Mouse (Mus musculus) mammary gland, adult 2 months (tissue): ENCODE results near the gene H2al1d. TPM values are rescaled to one million over a fixed set of nuclear protein-coding genes. Genes with fewer than 3 reads are reported as not detected.

ENCODE experiments used
- polyA plus RNA-seq: library from polyadenylated mRNA; depleted of rRNA; stranded (reverse); fragments of >200 nt; gene quantifications from 2 replicates; pipeline ENCODE4 v1.2.3, GENCODE M21; 2012; ENCODE audit warnings: low replicate concordance; rRNA removed

The H2al1d gene
- polyA plus RNA-seq: not detected in 2 replicates

DNA sequence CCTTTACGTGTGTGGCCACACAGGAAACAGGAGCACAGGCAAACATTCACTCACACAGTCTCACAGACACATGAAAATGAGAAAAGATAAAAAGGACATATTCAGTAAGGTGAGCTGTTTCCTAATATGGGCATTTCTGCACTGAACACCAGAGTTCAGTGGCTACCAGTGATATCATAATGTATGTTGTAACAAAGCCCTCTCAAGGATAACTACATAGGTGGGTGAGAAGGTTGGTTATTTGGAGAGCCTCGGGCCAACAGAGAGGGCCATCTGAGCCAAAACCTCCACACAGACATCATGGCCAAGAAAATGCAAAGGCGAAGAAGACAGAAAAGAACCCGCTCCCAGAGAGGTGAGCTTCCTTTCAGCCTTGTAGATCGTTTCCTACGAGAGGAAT lies at the start of gene H2al1d:
Gene H2al1d, plus strand, starts transcription at position 301 of the 400 bp plus-strand sequence.

DNA sequence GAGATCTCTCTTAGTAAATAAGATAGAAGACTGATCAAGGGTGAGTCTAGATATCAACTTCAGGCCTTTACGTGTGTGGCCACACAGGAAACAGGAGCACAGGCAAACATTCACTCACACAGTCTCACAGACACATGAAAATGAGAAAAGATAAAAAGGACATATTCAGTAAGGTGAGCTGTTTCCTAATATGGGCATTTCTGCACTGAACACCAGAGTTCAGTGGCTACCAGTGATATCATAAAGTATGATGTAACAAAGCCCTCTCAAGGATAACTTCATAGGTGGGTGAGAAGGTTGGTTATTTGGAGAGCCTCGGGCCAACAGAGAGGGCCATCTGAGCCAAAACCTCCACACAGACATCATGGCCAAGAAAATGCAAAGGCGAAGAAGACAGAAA lies 9.7 kb upstream of the H2al1d start, which contains the start of gene H2al1a:
Gene H2al1a, plus strand, starts transcription at position 301 of the 400 bp plus-strand sequence.

DNA sequence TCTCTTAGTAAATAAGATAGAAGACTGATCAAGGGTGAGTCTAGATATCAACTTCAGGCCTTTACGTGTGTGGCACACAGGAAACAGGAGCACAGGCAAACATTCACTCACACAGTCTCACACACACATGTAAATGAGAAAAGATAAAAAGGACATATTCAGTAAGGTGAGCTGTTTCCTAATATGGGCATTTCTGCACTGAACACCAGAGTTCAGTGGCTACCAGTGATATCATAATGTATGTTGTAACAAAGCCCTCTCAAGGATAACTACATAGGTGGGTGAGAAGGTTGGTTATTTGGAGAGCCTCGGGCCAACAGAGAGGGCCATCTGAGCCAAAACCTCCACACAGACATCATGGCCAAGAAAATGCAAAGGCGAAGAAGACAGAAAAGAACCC lies 6.5 kb upstream of the H2al1d start, which contains the start of gene H2al1b:
Gene H2al1b, plus strand, starts transcription at position 301 of the 400 bp plus-strand sequence.

DNA sequence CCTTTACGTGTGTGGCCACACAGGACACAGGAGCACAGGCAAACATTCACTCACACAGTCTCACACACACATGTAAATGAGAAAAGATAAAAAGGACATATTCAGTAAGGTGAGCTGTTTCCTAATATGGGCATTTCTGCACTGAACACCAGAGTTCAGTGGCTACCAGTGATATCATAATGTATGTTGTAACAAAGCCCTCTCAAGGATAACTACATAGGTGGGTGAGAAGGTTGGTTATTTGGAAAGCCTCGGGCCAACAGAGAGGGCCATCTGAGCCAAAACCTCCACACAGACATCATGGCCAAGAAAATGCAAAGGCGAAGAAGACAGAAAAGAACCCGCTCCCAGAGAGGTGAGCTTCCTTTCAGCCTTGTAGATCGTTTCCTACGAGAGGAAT lies 3.3 kb upstream of the H2al1d start, which contains the start of gene H2al1c:
Gene H2al1c, plus strand, starts transcription at position 301 of the 400 bp plus-strand sequence.

DNA sequence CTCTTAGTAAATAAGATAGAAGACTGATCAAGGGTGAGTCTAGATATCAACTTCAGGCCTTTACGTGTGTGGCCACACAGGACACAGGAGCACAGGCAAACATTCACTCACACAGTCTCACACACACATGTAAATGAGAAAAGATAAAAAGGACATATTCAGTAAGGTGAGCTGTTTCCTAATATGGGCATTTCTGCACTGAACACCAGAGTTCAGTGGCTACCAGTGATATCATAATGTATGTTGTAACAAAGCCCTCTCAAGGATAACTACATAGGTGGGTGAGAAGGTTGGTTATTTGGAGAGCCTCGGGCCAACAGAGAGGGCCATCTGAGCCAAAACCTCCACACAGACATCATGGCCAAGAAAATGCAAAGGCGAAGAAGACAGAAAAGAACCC lies 3.0 kb downstream of the H2al1d start, which contains the start of gene H2al1e:
Gene H2al1e, plus strand, starts transcription at position 301 of the 400 bp plus-strand sequence.

DNA sequence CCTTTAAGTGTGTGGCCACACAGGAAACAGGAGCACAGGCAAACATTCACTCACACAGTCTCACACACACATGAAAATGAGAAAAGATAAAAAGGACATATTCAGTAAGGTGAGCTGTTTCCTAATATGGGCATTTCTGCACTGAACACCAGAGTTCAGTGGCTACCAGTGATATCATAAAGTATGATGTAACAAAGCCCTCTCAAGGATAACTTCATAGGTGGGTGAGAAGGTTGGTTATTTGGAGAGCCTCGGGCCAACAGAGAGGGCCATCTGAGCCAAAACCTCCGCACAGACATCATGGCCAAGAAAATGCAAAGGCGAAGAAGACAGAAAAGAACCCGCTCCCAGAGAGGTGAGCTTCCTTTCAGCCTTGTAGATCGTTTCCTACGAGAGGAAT lies 6.2 kb downstream of the H2al1d start, which contains the start of gene H2al1f:
Gene H2al1f, plus strand, starts transcription at position 301 of the 400 bp plus-strand sequence.

DNA sequence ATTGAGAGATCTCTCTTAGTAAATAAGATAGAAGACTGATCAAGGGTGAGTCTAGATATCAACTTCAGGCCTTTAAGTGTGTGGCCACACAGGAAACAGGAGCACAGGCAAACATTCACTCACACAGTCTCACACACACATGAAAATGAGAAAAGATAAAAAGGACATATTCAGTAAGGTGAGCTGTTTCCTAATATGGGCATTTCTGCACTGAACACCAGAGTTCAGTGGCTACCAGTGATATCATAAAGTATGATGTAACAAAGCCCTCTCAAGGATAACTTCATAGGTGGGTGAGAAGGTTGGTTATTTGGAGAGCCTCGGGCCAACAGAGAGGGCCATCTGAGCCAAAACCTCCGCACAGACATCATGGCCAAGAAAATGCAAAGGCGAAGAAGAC lies 9.3 kb downstream of the H2al1d start, which contains the start of gene H2al1g:
Gene H2al1g, plus strand, starts transcription at position 301 of the 400 bp plus-strand sequence.

DNA sequence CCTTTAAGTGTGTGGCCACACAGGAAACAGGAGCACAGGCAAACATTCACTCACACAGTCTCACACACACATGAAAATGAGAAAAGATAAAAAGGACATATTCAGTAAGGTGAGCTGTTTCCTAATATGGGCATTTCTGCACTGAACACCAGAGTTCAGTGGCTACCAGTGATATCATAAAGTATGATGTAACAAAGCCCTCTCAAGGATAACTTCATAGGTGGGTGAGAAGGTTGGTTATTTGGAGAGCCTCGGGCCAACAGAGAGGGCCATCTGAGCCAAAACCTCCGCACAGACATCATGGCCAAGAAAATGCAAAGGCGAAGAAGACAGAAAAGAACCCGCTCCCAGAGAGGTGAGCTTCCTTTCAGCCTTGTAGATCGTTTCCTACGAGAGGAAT lies 12.6 kb downstream of the H2al1d start, which contains the start of gene H2al1h:
Gene H2al1h, plus strand, starts transcription at position 301 of the 400 bp plus-strand sequence.

DNA sequence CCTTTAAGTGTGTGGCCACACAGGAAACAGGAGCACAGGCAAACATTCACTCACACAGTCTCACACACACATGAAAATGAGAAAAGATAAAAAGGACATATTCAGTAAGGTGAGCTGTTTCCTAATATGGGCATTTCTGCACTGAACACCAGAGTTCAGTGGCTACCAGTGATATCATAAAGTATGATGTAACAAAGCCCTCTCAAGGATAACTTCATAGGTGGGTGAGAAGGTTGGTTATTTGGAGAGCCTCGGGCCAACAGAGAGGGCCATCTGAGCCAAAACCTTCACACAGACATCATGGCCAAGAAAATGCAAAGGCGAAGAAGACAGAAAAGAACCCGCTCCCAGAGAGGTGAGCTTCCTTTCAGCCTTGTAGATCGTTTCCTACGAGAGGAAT lies 15.7 kb downstream of the H2al1d start, which contains the start of gene H2al1i:
Gene H2al1i, plus strand, starts transcription at position 301 of the 400 bp plus-strand sequence.

DNA sequence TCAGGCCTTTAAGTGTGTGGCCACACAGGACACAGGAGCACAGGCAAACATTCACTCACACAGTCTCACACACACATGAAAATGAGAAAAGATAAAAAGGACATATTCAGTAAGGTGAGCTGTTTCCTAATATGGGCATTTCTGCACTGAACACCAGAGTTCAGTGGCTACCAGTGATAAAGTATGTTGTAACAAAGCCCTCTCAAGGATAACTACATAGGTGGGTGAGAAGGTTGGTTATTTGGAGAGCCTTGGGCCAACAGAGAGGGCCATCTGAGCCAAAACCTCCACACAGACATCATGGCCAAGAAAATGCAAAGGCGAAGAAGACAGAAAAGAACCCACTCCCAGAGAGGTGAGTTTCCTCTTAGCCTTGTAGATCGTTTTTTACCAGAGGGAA lies 18.9 kb downstream of the H2al1d start, which contains the start of gene H2al1j:
Gene H2al1j, plus strand, starts transcription at position 301 of the 400 bp plus-strand sequence.

Other genes starting within 250 kb of the H2al1d start
- not detected in 2 replicates for gene H2al1a, start 9.6 kb upstream of the H2al1d start, polyA plus RNA-seq
- not detected in 2 replicates for gene H2al1b, start 6.4 kb upstream of the H2al1d start, polyA plus RNA-seq
- gene H2al1c, start 3.2 kb upstream of the H2al1d start, polyA plus RNA-seq: not detected in 2 replicates
- not detected in 2 replicates for gene H2al1e, start 3.1 kb downstream of the H2al1d start, polyA plus RNA-seq
- gene H2al1f, start 6.3 kb downstream of the H2al1d start, polyA plus RNA-seq: not detected in 2 replicates
- not detected in 2 replicates for gene H2al1g, start 9.4 kb downstream of the H2al1d start, polyA plus RNA-seq
- not detected in 2 replicates for gene H2al1h, start 12.7 kb downstream of the H2al1d start, polyA plus RNA-seq
- not detected in 2 replicates for gene H2al1i, start 15.8 kb downstream of the H2al1d start, polyA plus RNA-seq
- gene H2al1j, start 19.0 kb downstream of the H2al1d start, polyA plus RNA-seq: not detected in 2 replicates